Mouse (Mus musculus) thymus, adult 2 months (tissue): ENCODE results near the gene Borcs6.

Experiments used
- CTCF ChIP-seq: fragments of 200-500 bp; IDR thresholded peaks from 2 replicates; pipeline ENCODE4 v1.5.1; 2012; ENCODE audit warnings: mild to moderate bottlenecking, control low read depth, low read length, moderate library complexity, borderline replicate concordance; ENCODE audit not compliant: control insufficient read depth, poor library complexity, insufficient read depth; ENCODE audit errors: extremely low read depth
- POLR2A ChIP-seq: fragments of 200-500 bp; IDR thresholded peaks from 2 replicates; pipeline ENCODE4 v1.6.1; 2012; ENCODE audit warnings: mild to moderate bottlenecking, low read length, control low read depth, moderate library complexity; ENCODE audit not compliant: control insufficient read depth, poor library complexity, insufficient read depth; ENCODE audit errors: extremely low read depth

GRCm38 (mm10) chr11:69078805-69079438 lies 19.4 kb downstream of the Borcs6 start:
- TF ChIP-seq CTCF (no peak), POLR2A (no peak)
